Mouse (Mus musculus) C2C12 (cell line): ENCODE results near the gene Nkiras2.

Experiments used
- CTCF ChIP-seq: IDR thresholded peaks from one replicate; pipeline ENCODE4 v1.5.1; 2011; ENCODE audit not compliant: control insufficient read depth, insufficient read depth, insufficient read length
- USF1 ChIP-seq: IDR thresholded peaks from one replicate; pipeline ENCODE4 v1.6.1; 2011; ENCODE audit warnings: low read depth, mild to moderate bottlenecking, control low read depth, moderate library complexity

DNA sequence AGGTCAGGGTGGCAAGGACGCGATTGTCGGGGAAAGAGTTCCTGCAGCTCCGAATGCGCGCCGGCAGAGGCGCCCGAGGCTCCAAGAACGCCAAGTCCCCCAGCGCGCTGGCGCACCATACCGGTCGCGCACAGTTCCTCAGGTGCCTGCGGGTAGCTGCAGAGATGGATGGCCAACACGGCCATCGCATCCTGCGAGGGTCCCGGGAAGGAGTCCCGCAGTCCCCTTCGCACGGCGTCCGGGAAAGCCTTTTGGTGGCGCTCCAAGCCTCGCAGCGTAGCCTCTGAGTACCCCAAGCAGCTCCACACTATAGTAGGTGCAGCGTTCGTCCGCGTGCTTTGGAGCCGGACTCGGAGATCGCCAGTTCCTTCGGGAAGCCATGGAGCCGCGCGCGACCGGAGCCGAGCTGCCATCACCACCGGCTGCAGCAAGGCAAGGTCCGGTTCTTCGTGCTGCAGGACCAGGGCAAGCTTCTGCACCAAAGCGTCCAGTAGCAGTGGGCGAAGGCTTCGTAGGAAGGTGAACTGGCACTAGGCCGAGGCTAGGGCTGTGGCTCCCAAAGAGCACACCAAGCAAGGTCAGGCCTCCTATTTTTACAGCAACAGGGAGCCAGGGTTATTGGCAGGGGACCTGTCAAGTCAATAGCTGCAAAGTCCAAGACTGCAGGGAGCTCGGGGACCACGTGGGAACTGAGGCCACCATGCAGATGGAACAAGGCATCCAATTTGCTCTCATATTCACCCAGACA, 21.3 kb downstream of the Nkiras2 start:
- TF ChIP-seq CTCF: peak; percentile 32
- TF ChIP-seq USF1: no peak
